Mouse (Mus musculus): ENCODE measurements around the gene Tmem106c.

- TF ChIP-seq CTCF (IDR thresholded peaks at IDR 0.05; ENCODE audit: insufficient read depth, low read length) = no peak
- TF ChIP-seq POLR2A (IDR thresholded peaks at IDR 0.05; ENCODE audit: borderline replicate concordance, extremely low read depth, low read depth, low read length) = no peak
Measured at GRCm38 (mm10) chr15:97919217-97919616, 44.8 kb upstream of the Tmem106c start.

Data from lung, adult 2 months (tissue).